Mouse (Mus musculus): ENCODE results near the gene Ifrd1. TPM values are rescaled to one million over a fixed set of nuclear protein-coding genes. Genes with fewer than 3 reads are reported as not detected.
"Not testable (repeated sequence)": the region's sequence is repeated elsewhere in the genome, so short reads cannot be mapped to it uniquely, and the experiment has no call there.

Ifrd1 gene
- 100 to 1,000 TPM; 109 to 173 (median 167) TPM for total RNA-seq (2022)

DNA sequence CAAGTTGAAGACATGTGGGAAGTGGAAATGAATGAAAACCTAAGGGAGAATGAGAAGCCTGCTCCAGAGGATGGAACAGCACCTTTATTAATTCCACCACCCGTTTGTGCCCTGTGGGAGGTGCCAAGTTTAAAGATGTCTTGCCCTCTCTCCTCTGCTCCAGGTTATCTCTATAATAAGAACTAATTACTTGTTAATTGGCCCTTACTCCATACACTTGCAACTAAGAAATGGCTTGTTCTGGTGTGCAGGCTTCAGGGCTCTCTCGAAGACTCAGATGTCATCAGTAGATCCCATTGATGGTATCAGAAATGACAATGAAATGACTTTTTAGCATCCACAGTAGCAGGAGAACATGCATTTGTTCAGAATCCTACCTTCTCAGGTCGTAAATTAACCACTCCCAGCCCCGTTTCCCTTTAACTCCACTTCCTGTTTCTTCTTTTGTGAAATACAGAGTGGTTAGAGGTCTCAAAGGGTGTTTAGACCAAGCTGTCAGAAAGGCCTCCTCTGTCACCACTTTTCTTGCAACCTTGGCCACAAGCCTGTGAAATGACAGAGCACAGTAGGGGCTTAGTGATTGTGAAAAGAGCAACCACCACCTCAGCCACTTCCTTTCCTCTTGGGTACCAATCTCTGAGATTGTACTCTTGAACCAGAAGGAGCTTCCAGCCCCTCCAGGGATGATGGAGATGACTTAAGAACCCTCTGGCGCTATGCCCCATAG is at the start of gene Ifrd1:
Gene Ifrd1, minus strand, starts transcription at position 51 of the 727 bp plus-strand sequence.
- no peak for DNase-seq

GRCm38 (mm10) chr12:40286539-40286938 is 38.2 kb upstream of the Ifrd1 start:
- DNase-seq, result no peak

DNA sequence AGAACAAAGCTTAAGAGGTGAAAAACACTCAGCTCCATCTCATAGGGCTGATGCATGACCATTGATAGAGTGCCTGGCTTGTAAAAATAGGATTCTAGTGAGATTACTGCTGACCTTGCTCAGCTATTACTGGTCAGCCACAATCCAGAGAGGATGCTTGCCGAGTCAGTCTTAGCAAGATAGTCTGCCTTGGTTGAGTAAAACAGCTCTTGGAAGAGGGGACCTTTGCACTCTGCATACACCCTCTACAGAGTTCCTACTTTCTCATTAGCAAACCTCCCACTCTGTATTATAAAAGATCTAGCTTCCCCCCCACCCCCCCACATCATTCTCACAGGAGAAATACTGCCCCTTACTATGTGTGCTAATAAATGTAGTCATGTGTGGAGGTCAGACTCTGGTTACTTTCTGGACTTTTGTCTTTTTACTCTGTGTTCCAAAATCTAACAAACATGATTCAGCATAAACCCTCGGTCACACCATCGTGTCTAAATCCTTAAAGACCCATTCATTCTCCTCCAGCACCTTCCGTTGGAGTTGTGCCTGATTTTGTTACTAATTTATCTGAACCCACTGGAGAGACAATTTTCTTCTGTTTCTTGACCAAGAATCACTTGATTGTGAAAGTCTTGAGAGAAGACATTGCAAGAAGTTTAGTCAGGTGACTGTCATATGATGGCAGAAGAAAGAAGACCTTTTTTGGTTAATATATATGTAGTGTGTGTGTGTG is 32.5 kb upstream of the Ifrd1 start:
- no peak for DNase-seq

DNA sequence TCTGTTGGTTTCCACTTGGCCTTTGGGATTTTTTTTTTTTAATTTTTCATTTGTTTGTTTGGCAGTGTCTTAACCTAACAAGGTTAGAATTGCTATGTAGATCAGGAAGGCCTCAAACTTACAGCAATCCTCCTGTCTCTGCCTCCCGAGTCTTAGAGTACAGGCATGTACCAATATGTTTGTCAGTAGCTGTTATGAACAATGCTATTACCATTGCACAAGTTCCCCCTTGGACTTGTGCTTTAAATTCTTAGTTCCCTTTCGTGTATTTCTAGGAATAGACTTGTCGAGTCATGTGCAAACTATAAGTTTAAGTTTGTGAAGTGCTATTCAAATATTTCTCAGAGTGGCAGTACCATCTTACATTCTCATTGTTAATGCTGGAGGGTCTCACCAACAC is 29.3 kb upstream of the Ifrd1 start:
- DNase-seq, result no peak

DNA sequence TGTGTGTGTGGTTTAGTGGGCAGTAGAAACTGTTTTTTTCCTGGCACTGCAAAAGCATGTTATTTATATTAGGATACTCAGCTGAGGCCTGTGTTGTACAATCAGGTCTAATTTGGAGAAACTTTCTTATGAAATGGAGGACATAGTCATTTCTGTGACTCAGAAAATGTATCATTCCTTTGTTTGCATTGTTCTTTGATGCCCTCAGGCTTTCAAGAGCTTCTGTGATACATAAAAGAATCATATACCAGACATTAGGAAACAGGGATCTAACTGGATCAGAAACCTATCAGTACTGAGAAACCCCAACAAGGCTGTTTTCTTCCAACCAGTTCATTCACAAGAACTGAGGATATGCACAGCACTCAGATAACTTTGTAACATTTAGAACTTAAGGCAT is 26.6 kb upstream of the Ifrd1 start:
- DNase-seq, result no peak

DNA sequence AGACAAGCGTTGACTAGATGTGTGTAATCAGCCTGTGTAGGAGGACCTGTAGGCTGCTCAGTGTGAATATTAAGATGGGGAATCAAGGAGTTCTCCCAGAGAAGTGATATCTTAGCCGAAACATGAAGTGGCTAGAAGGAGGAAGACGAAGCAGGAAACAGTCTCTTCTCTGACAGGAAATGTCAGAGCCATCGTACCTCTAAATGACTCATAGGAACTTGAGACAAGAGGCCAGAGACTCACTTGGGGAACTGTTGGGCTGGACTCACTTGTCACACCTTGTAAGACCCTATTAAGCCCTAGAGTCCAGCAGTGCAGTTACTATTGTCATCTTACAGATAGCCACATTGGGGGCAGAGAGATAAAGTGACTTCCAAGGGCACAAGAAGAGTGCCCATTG is 25.0 kb upstream of the Ifrd1 start:
- DNase-seq, result no peak

- DNase-seq, result no peak
Measured at GRCm38 (mm10) chr12:40272710-40273109, 24.4 kb upstream of the Ifrd1 start.

GRCm38 (mm10) chr12:40268313-40268712 is 20.0 kb upstream of the Ifrd1 start:
- DNase-seq, result no peak

GRCm38 (mm10) chr12:40263712-40264111 is 15.4 kb upstream of the Ifrd1 start:
- DNase-seq, result no peak

DNA sequence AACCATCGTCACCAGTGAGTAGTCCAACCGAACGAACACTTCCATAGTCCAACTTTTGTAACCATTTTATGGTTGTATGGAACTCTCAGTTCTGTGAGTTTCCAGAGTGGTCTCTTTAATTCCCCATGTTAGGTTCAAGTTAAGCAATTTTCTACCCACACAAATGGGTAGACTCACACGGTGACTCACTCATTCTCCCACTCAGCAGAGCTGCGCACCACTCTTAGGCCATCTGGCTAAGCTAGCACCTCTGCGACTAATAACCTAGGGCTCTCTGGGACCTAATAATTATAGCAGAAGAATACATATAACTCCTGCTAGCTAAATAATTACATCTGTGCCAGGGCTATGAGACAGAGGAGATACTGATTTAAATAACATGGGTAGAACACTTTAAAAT is 14.7 kb upstream of the Ifrd1 start:
- DNase-seq, result no peak

- DNase-seq, result no peak
Measured at GRCm38 (mm10) chr12:40258462-40259000, 10.2 kb upstream of the Ifrd1 start.

DNA sequence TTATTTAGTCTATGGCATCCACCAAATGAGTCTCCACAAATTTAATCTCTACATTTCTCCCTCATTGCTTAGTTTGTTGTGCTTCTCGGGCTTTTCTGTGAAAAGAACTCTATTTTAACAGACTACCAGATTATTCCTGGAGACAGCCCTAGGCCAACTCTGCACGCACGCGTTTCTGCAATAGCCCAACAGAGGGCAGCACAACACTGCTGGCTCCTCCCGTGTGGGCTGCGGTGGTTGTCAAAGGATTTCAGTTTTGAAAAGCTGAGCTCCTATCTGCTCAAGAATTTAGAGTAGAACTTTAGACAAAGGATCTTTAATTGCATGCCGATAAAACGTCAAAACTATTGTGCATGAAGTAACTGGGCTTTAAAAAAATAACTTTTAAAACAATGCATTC is 8.9 kb upstream of the Ifrd1 start:
- DNase-seq, result peak; percentile 66

DNA sequence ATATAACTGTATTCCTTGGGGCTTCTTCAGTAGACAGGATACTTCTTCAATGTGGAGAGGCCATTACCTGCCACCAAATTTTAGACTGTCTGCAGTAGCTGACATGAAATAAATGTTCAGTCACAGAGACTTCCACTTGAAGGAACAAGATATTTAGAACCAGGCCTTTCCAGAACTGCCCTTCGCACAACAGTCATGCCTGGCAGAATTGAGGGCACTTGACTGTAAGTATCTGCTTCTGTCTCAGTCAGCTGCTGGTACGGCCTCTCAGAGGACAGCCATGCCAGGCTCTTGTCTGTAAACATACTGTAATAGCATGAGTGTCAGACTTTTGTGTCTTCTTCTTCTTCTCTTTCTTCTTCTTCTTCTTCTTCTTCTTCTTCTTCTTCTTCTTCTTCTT is 8.2 kb upstream of the Ifrd1 start:
- no peak for DNase-seq

GRCm38 (mm10) chr12:40256033-40256432 is 7.7 kb upstream of the Ifrd1 start:
- no peak for DNase-seq

GRCm38 (mm10) chr12:40255310-40255709 is 7.0 kb upstream of the Ifrd1 start:
- not testable (repeated sequence) for DNase-seq

DNA sequence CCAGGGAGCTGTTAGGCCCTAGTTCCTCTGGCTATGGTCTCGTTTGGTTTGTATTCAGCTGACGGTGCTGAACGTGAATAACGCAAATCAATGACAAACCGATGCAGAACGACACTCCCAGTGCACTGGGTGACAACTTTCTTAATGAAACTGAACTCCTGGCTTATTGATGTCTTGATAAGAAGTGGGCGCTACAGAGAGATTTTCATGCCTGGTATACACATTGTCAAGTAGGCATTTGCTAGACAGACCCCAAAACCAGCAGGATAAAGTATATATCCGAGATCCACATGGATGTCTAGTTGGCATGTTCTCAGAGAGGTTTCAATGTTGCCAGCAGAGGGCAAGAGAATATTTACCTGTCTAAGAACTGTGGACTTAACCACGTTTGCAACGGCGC is 6.4 kb upstream of the Ifrd1 start:
- DNase-seq, result no peak

DNA sequence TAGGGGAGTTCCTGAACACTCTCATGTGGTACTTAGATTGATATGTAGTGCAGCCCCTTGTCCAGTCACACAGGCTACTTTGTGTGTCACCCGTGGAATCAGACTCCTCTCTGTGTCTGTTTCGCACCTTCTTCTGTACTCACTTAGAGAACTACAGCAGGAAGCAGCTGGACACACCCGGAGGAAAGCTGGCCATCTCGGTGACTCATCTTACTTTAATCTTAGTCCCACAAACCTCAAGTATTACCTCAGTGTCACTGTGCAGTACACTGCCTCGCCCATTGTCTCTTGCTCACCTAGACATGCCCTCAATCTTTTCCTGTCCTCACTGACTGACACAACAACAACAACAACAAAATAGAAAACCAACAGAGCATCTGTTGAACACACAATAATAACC is 4.9 kb upstream of the Ifrd1 start:
- DNase-seq, result no peak

GRCm38 (mm10) chr12:40250256-40250655 is 2.0 kb upstream of the Ifrd1 start:
- no peak for DNase-seq

GRCm38 (mm10) chr12:40247976-40248375 is 328 bp downstream of the Ifrd1 start:
- DNase-seq, result peak; percentile 78

GRCm38 (mm10) chr12:40247384-40247783 is 920 bp downstream of the Ifrd1 start:
- no peak for DNase-seq

GRCm38 (mm10) chr12:40245434-40245970 is 2.8 kb downstream of the Ifrd1 start:
- DNase-seq, result no peak

- no peak for DNase-seq
Measured at GRCm38 (mm10) chr12:40244926-40245325, 3.4 kb downstream of the Ifrd1 start.

- peak; percentile 90 for DNase-seq
Measured at GRCm38 (mm10) chr12:40243821-40244221, 4.5 kb downstream of the Ifrd1 start.

- DNase-seq, result no peak
Measured at GRCm38 (mm10) chr12:40243241-40243640, 5.1 kb downstream of the Ifrd1 start.

Data from adrenal gland, adult 8-10 months (tissue).